Mouse (Mus musculus): ENCODE data around the gene Ankrd10. TPM values are rescaled to one million over a fixed set of nuclear protein-coding genes. Genes with fewer than 3 reads are reported as not detected.
"Not testable (repeated sequence)": the region's sequence is repeated elsewhere in the genome, so short reads cannot be mapped to it uniquely, and the experiment has no call there.

Gene Ankrd10
- total and polyA plus RNA-seq, 2 experiments = 12.3 to 13.5 TPM

DNA sequence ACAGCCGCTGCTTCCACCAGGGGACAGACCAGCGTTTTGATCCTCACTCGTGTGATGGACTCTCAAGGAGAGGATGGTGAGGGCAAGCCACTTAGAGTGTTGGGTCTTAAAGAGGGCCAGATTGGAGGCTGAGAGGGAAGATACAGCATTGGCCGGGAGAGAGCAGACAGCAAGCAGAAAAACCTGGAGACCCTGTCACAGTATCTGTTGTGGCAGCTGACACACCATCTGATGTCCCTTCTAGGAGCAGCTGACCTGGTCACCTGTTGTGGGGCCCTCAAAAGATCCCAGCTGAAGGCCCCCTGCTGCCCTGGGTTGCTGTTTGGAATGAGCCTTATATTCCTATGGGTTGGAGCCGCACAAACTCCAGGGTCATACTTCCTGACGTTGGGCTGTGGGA, 63.1 kb downstream of the Ankrd10 start:
- WGBS = 88% methylated on average over 6 of the region's 6 CpGs
- DNase-seq (ENCODE audit: extremely low read depth, low read depth, low spot score) = no peak

DNA sequence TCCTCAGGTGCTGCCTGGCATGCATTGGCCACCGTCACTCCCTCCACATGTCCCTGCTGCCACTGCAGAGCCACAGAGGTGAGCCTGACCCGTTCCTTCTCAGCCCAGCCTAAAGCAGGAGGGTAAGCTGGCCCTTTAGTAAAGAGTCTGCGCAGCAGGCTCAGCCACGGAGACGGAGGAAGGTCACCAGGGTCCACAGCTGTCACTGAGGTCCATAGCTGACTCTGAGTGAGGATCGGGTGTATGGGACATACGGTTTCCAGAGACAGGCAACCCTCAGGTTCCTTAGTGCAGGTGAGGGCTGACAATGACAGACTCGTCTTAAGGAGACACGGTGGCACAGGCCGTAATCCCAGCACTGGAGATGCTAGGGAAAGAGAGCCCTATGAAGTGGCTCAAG, 63.6 kb downstream of the Ankrd10 start:
- peaks cover 2% of the 10 kb centered on the region; the same call in 1 of the 2 replicates for H3K4me1 ChIP-seq (ENCODE audit: control insufficient read depth, insufficient read depth, low read length)
- DNase-seq (ENCODE audit: extremely low read depth, low read depth, low spot score) = no peak
- no peaks in the 10 kb centered on the region for H3K79me2 ChIP-seq (ENCODE audit: control insufficient read depth, insufficient read depth, low read length)
- no peaks in the 10 kb centered on the region for H3K27me3 ChIP-seq (ENCODE audit: control insufficient read depth, insufficient read depth, low read length)
- no peak overlapping the region for H3K9ac ChIP-seq (ENCODE audit: low read depth, low read length)
- no peaks in the 10 kb centered on the region for H3K36me3 ChIP-seq (ENCODE audit: control insufficient read depth, insufficient read depth, low read length)
- H3K27ac ChIP-seq (replicated peaks; ENCODE audit: insufficient read depth, low read depth, low read length) = no peak overlapping the region
- TF ChIP-seq CTCF (IDR thresholded peaks at IDR 0.05; ENCODE audit: low read depth, low read length) (no peak), POLR2A (IDR thresholded peaks at IDR 0.05; ENCODE audit: extremely low read depth, insufficient read depth, low read length) (no peak)
- H3K4me3 ChIP-seq (ENCODE audit: insufficient read depth, low read depth, low read length) = no peak overlapping the region
- WGBS = 89% methylated on average over 10 of the region's 10 CpGs

More for the DNA sequence above, 63.1 kb downstream of the Ankrd10 start:
- Histone ChIP-seq H3K4me3 (ENCODE audit: insufficient read depth, low read depth, low read length) (no peak overlapping the region), H3K9ac (ENCODE audit: low read depth, low read length) (no peak overlapping the region), H3K79me2 (ENCODE audit: control insufficient read depth, insufficient read depth, low read length) (no peaks in the 10 kb centered on the region), H3K27me3 (ENCODE audit: control insufficient read depth, insufficient read depth, low read length) (no peaks in the 10 kb centered on the region), H3K4me1 (ENCODE audit: control insufficient read depth, insufficient read depth, low read length) (peaks cover 2% of the 10 kb centered on the region; the same call in 1 of the 2 replicates), H3K27ac (replicated peaks; ENCODE audit: insufficient read depth, low read depth, low read length) (no peak overlapping the region), H3K36me3 (ENCODE audit: control insufficient read depth, insufficient read depth, low read length) (no peaks in the 10 kb centered on the region)
- no peak for TF ChIP-seq POLR2A (IDR thresholded peaks at IDR 0.05; ENCODE audit: extremely low read depth, insufficient read depth, low read length)
- no peak for TF ChIP-seq CTCF (IDR thresholded peaks at IDR 0.05; ENCODE audit: low read depth, low read length)

DNA sequence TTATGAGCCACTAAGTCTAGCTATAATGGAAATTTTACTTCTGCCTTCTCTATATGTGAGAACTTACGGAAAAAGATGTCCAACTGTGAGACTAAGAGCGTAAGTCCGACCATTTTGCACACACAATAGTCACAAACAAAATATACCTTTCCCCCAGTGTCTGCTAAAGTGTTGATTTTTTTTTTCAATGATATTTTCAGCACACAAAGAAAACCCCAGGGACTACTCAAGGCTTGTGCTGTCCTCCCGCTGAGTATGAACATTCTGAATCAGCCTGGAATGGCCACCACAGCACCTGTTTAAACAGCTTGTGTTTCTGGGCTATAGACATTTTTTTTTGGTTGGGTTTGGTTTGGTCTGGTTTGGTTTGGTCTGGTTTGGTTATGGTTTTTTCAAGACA, 64.8 kb downstream of the Ankrd10 start:
- H3K4me1 ChIP-seq (ENCODE audit: control insufficient read depth, insufficient read depth, low read length) = peaks cover 2% of the 10 kb centered on the region; the same call in 1 of the 2 replicates
- 98% methylated on average over 4 of the region's 4 CpGs for WGBS

DNA sequence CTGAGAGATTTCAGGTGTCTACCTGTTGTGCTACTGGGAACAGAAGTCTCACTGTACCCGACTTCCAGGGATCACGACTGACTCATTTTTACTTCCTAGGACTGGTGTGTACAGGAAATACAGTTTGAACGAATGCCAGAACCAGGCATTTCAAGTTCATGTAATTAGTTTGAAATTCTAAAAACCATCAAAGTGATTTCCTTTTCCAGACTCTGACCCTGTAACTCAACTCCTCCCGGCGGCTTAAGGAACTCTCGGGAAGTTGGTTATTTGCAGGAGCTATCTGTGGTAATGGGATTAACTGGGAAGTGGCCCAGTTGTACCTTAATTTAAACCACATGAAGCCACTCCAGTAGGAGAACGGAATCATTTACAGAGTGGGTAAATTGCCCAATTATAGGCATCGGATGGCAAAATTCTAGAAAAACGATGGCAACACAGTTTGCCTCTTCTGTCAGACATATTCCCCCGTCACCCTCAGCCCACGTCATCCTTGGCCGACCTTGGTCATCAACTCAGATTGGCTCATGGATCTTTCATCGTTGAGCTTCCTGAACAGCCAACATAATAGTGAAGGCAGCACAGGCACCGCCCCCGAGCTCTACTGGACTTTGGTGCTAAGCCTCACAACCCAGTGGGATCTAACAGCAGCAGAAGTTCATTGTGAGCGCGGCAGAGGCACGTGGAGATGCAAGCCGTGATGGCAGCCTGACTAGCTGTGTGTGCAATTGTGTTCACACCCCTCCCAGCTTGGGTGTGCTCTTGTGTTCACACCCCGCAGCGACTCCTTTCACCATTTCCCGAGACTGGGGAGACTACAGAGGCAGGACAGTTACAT, 66.1 kb downstream of the Ankrd10 start:
- Histone ChIP-seq H3K4me1 (ENCODE audit: control insufficient read depth, insufficient read depth, low read length) (no peaks in the 10 kb centered on the region), H3K79me2 (ENCODE audit: control insufficient read depth, insufficient read depth, low read length) (no peaks in the 10 kb centered on the region), H3K9ac (ENCODE audit: low read depth, low read length) (no peak overlapping the region), H3K27ac (replicated peaks; ENCODE audit: insufficient read depth, low read depth, low read length) (no peak overlapping the region), H3K27me3 (ENCODE audit: control insufficient read depth, insufficient read depth, low read length) (no peaks in the 10 kb centered on the region), H3K4me3 (ENCODE audit: insufficient read depth, low read depth, low read length) (no peak overlapping the region), H3K36me3 (ENCODE audit: control insufficient read depth, insufficient read depth, low read length) (no peaks in the 10 kb centered on the region)
- DNase-seq (ENCODE audit: extremely low read depth, low read depth, low spot score) = no peak
- TF ChIP-seq CTCF (IDR thresholded peaks at IDR 0.05; ENCODE audit: low read depth, low read length) = no peak
- TF ChIP-seq POLR2A (IDR thresholded peaks at IDR 0.05; ENCODE audit: extremely low read depth, insufficient read depth, low read length) = no peak
- 73% methylated on average over 22 of the region's 22 CpGs for WGBS

More for the DNA sequence above, 64.8 kb downstream of the Ankrd10 start:
- Histone ChIP-seq H3K27ac (replicated peaks; ENCODE audit: insufficient read depth, low read depth, low read length) (no peak overlapping the region), H3K9ac (ENCODE audit: low read depth, low read length) (no peak overlapping the region), H3K27me3 (ENCODE audit: control insufficient read depth, insufficient read depth, low read length) (no peaks in the 10 kb centered on the region), H3K36me3 (ENCODE audit: control insufficient read depth, insufficient read depth, low read length) (no peaks in the 10 kb centered on the region), H3K79me2 (ENCODE audit: control insufficient read depth, insufficient read depth, low read length) (no peaks in the 10 kb centered on the region), H3K4me3 (ENCODE audit: insufficient read depth, low read depth, low read length) (no peak overlapping the region)
- TF ChIP-seq POLR2A (IDR thresholded peaks at IDR 0.05; ENCODE audit: extremely low read depth, insufficient read depth, low read length) = no peak
- TF ChIP-seq CTCF (IDR thresholded peaks at IDR 0.05; ENCODE audit: low read depth, low read length) = no peak
- DNase-seq (ENCODE audit: extremely low read depth, low read depth, low spot score) = no peak

DNA sequence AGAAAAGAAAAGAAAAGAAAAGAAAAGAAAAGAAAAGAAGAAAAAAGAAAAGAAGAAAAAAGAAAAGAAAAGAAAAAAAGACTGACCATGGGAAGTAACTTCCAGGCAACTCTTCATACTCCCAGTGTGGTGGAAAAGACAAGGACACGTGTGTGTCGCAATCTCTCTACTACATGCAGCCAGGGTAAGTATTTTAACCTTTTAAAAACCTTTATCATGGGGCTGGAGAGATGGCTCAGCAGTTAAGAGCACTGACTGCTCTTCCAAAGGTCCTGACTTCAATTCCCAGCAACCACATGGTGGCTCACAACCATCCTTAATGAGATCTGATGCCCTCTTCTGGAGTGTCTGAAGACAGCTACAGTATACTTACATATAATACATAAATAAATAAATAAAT, 67.4 kb downstream of the Ankrd10 start:
- not testable (repeated sequence) for DNase-seq (ENCODE audit: extremely low read depth, low read depth, low spot score); H3K9ac ChIP-seq (ENCODE audit: low read depth, low read length); H3K27me3 ChIP-seq (ENCODE audit: control insufficient read depth, insufficient read depth, low read length); H3K4me1 ChIP-seq (ENCODE audit: control insufficient read depth, insufficient read depth, low read length); H3K36me3 ChIP-seq (ENCODE audit: control insufficient read depth, insufficient read depth, low read length); H3K79me2 ChIP-seq (ENCODE audit: control insufficient read depth, insufficient read depth, low read length); H3K4me3 ChIP-seq (ENCODE audit: insufficient read depth, low read depth, low read length); H3K27ac ChIP-seq (replicated peaks; ENCODE audit: insufficient read depth, low read depth, low read length)
- 51% methylated on average over 2 of the region's 2 CpGs for WGBS

DNA sequence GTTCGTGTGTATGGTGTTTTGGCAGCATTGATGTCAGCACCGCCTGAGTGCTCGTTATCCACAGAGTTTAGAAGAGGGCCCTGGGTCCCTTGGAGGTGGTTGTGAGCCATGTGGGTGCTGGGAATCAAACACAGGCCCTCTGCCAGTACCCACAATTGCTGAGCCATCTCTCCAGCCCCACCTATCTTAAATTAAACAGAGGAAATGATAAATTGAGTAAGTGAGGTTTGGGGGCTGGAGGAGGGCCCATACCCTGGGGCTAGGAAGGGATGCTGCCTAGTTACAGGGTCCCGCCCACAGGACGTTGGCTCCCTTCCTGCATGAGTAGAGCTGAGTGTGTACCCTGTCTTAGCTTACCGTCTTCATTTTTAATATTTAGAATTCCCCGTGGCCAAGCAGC, 70.8 kb downstream of the Ankrd10 start:
- H3K79me2 ChIP-seq (ENCODE audit: control insufficient read depth, insufficient read depth, low read length) = peaks cover 18% of the 10 kb centered on the region; the same call in 1 of the 2 replicates

More for the DNA sequence above, 70.8 kb downstream of the Ankrd10 start:
- Histone ChIP-seq H3K36me3 (ENCODE audit: control insufficient read depth, insufficient read depth, low read length) (peaks cover 9% of the 10 kb centered on the region; the same call in 1 of the 2 replicates), H3K4me3 (ENCODE audit: insufficient read depth, low read depth, low read length) (no peak overlapping the region), H3K4me1 (ENCODE audit: control insufficient read depth, insufficient read depth, low read length) (no peaks in the 10 kb centered on the region), H3K9ac (ENCODE audit: low read depth, low read length) (no peak overlapping the region), H3K27ac (replicated peaks; ENCODE audit: insufficient read depth, low read depth, low read length) (no peak overlapping the region), H3K27me3 (ENCODE audit: control insufficient read depth, insufficient read depth, low read length) (no peaks in the 10 kb centered on the region)
- DNase-seq (ENCODE audit: extremely low read depth, low read depth, low spot score) = no peak
- WGBS = 94% methylated on average over 7 of the region's 7 CpGs
- TF ChIP-seq CTCF (IDR thresholded peaks at IDR 0.05; ENCODE audit: low read depth, low read length) (no peak), POLR2A (IDR thresholded peaks at IDR 0.05; ENCODE audit: extremely low read depth, insufficient read depth, low read length) (no peak)

All from liver, adult 2 months (tissue).